Mouse (Mus musculus) myocyte (in vitro differentiated cells): ENCODE measurements around the gene Cntnap1.

Source experiments
- CEBPB ChIP-seq: IDR thresholded peaks from 2 replicates; pipeline ENCODE4 v1.6.1; 2011; ENCODE audit warnings: mild to moderate bottlenecking, moderate library complexity; ENCODE audit not compliant: poor library complexity, insufficient read depth, severe bottlenecking
- E2F4 ChIP-seq: IDR thresholded peaks from one replicate; pipeline ENCODE4 v1.6.1; 2011; ENCODE audit warnings: mild to moderate bottlenecking, control low read depth, moderate library complexity; ENCODE audit not compliant: insufficient read depth
- MAX ChIP-seq: IDR thresholded peaks from one replicate; pipeline ENCODE4 v1.6.1; 2011; ENCODE audit warnings: low read depth, mild to moderate bottlenecking, control low read depth
- MYOD1 ChIP-seq, 3 experiments: IDR thresholded peaks; one replicate each; pipeline ENCODE4 v1.6.1; 2011; ENCODE audit warnings: control low read depth in 2 of 3, low read depth in 2 of 3, mild to moderate bottlenecking in 2 of 3, moderate library complexity in 1 of 3; ENCODE audit not compliant: insufficient read length in 2 of 3, control insufficient read depth in 1 of 3
- POLR2A ChIP-seq: IDR thresholded peaks from one replicate; pipeline ENCODE4 v1.6.1; 2011; ENCODE audit warnings: low read depth, mild to moderate bottlenecking, control low read depth, moderate library complexity; ENCODE audit not compliant: insufficient read length
- POLR2AphosphoS2 ChIP-seq: IDR thresholded peaks from one replicate; pipeline ENCODE4 v1.6.1; 2011; ENCODE audit warnings: low read depth, control low read depth; ENCODE audit not compliant: insufficient read length
- REST ChIP-seq: IDR thresholded peaks from one replicate; pipeline ENCODE4 v1.6.1; 2011; ENCODE audit warnings: mild to moderate bottlenecking, control low read depth, moderate library complexity; ENCODE audit not compliant: insufficient read depth, insufficient read length
- TCF12 ChIP-seq: IDR thresholded peaks from one replicate; pipeline ENCODE4 v1.6.1; 2011; ENCODE audit warnings: mild to moderate bottlenecking, control low read depth; ENCODE audit not compliant: poor library complexity, insufficient read depth, severe bottlenecking
- TCF3 ChIP-seq: IDR thresholded peaks from one replicate; pipeline ENCODE4 v1.6.1; 2011; ENCODE audit warnings: low read depth, control low read depth; ENCODE audit not compliant: insufficient read length
- USF1 ChIP-seq: IDR thresholded peaks from one replicate; pipeline ENCODE4 v1.6.1; 2011; ENCODE audit warnings: low read depth, mild to moderate bottlenecking, control low read depth, moderate library complexity

- TF ChIP-seq USF1 = no peak
- no peak for TF ChIP-seq POLR2A
- no peak for TF ChIP-seq TCF12
- no peak for TF ChIP-seq E2F4
- no peak for TF ChIP-seq TCF3
- TF ChIP-seq POLR2AphosphoS2 = no peak
- no peak for TF ChIP-seq MAX
- TF ChIP-seq CEBPB = no peak
- no peak for TF ChIP-seq MYOD1 (IDR thresholded peaks at IDR 0.05; ENCODE audit: control insufficient read depth in 1 of 3, insufficient read length in 2 of 3, low read depth in 2 of 3)
- no peak for TF ChIP-seq REST
Measured at GRCm38 (mm10) chr11:101187541-101187940, 17.2 kb downstream of the Cntnap1 start.
